Mouse (Mus musculus): Measurements from ENCODE around the gene Ceacam1. TPM values are rescaled to one million over a fixed set of nuclear protein-coding genes. Genes with fewer than 3 reads are reported as not detected.
A peak's percentile ranks its signal among the peaks of the same experiment; 100 is the strongest.
"Not testable (repeated sequence)": the region's sequence is repeated elsewhere in the genome, so short reads cannot be mapped to it uniquely, and the experiment has no call there.

Ceacam1 gene
- total and polyA plus RNA-seq, 2 experiments from 2014 or later: 0.93 to 1.2 TPM

GRCm38 (mm10) chr7:25486186-25486585 lies 8.8 kb upstream of the Ceacam1 start:
- H3K4me2 ChIP-seq (ENCODE audit: low read depth, low read length): no peak overlapping the region
- no peaks in the 10 kb centered on the region for H3K4me1 ChIP-seq (ENCODE audit: insufficient read depth, low read length)
- DNase-seq (ENCODE audit: low spot score) (peak; percentile 25), ATAC-seq (no peak)
- WGBS: 31% methylated on average over 1 of the region's 1 CpGs
- H3K36me3 ChIP-seq (ENCODE audit: insufficient read depth, low read length): no peaks in the 10 kb centered on the region
- TF ChIP-seq CTCF (IDR thresholded peaks at IDR 0.05; ENCODE audit: low read depth): peak; percentile 46
- no peaks in the 10 kb centered on the region for H3K9me3 ChIP-seq (ENCODE audit: low read length)
- no peak overlapping the region for H3K27ac ChIP-seq
- no peak overlapping the region for H3K4me3 ChIP-seq (ENCODE audit: low read length)
- H3K27me3 ChIP-seq (ENCODE audit: insufficient read depth, low read length): no peaks in the 10 kb centered on the region
- H3K9ac ChIP-seq (replicated peaks; ENCODE audit: low read length): no peak overlapping the region

GRCm38 (mm10) chr7:25485061-25485460 lies 7.7 kb upstream of the Ceacam1 start:
- WGBS: 69% methylated on average over 5 of the region's 5 CpGs
- DNase-seq (ENCODE audit: low spot score): no peak

GRCm38 (mm10) chr7:25483133-25483735 lies 5.8 kb upstream of the Ceacam1 start:
- H3K4me3 ChIP-seq (ENCODE audit: low read length): no peak overlapping the region
- no peaks in the 10 kb centered on the region for H3K9me3 ChIP-seq (ENCODE audit: low read length)
- no peak overlapping the region for H3K27ac ChIP-seq
- DNase-seq (ENCODE audit: low spot score): no peak
- no peaks in the 10 kb centered on the region for H3K4me1 ChIP-seq (ENCODE audit: insufficient read depth, low read length)
- WGBS: 77% methylated on average over 8 of the region's 8 CpGs
- ATAC-seq: no peak
- no peak overlapping the region for H3K9ac ChIP-seq (replicated peaks; ENCODE audit: low read length)
- H3K36me3 ChIP-seq (ENCODE audit: insufficient read depth, low read length): no peaks in the 10 kb centered on the region
- no peaks in the 10 kb centered on the region for H3K27me3 ChIP-seq (ENCODE audit: insufficient read depth, low read length)
- H3K4me2 ChIP-seq (ENCODE audit: low read depth, low read length): no peak overlapping the region
- TF ChIP-seq CTCF (IDR thresholded peaks at IDR 0.05; ENCODE audit: low read depth): no peak

More at GRCm38 (mm10) chr7:25485061-25485460, 7.7 kb upstream of the Ceacam1 start:
- H3K27me3 ChIP-seq (ENCODE audit: insufficient read depth, low read length): no peaks in the 10 kb centered on the region
- H3K4me2 ChIP-seq (ENCODE audit: low read depth, low read length): no peak overlapping the region
- no peaks in the 10 kb centered on the region for H3K36me3 ChIP-seq (ENCODE audit: insufficient read depth, low read length)
- H3K9ac ChIP-seq (replicated peaks; ENCODE audit: low read length): no peak overlapping the region
- H3K9me3 ChIP-seq (ENCODE audit: low read length): no peaks in the 10 kb centered on the region
- H3K4me3 ChIP-seq (ENCODE audit: low read length): no peak overlapping the region
- ATAC-seq: no peak
- TF ChIP-seq CTCF (IDR thresholded peaks at IDR 0.05; ENCODE audit: low read depth): no peak
- no peak overlapping the region for H3K27ac ChIP-seq
- H3K4me1 ChIP-seq (ENCODE audit: insufficient read depth, low read length): no peaks in the 10 kb centered on the region

GRCm38 (mm10) chr7:25480791-25481190 lies 3.4 kb upstream of the Ceacam1 start:
- not testable (repeated sequence) for H3K27me3 ChIP-seq (ENCODE audit: insufficient read depth, low read length); DNase-seq (ENCODE audit: low spot score); H3K4me2 ChIP-seq (ENCODE audit: low read depth, low read length); H3K4me3 ChIP-seq (ENCODE audit: low read length); H3K9me3 ChIP-seq (ENCODE audit: low read length); H3K36me3 ChIP-seq (ENCODE audit: insufficient read depth, low read length); ATAC-seq; H3K9ac ChIP-seq (replicated peaks; ENCODE audit: low read length); H3K27ac ChIP-seq; H3K4me1 ChIP-seq (ENCODE audit: insufficient read depth, low read length)
- WGBS: 68% methylated on average over 8 of the region's 8 CpGs

GRCm38 (mm10) chr7:25479440-25479839 lies 2.0 kb upstream of the Ceacam1 start:
- H3K27me3 ChIP-seq (ENCODE audit: insufficient read depth, low read length): no peaks in the 10 kb centered on the region
- no peak for ATAC-seq
- H3K9me3 ChIP-seq (ENCODE audit: low read length): no peaks in the 10 kb centered on the region
- DNase-seq (ENCODE audit: low spot score): peak; percentile 28
- H3K36me3 ChIP-seq (ENCODE audit: insufficient read depth, low read length): no peaks in the 10 kb centered on the region
- H3K27ac ChIP-seq: no peak overlapping the region
- no peak overlapping the region for H3K4me3 ChIP-seq (ENCODE audit: low read length)
- no peak overlapping the region for H3K4me2 ChIP-seq (ENCODE audit: low read depth, low read length)
- H3K9ac ChIP-seq (replicated peaks; ENCODE audit: low read length): no peak overlapping the region
- WGBS: 0% methylated on average over 1 of the region's 1 CpGs
- no peaks in the 10 kb centered on the region for H3K4me1 ChIP-seq (ENCODE audit: insufficient read depth, low read length)
- peak; percentile 67 for TF ChIP-seq CTCF (IDR thresholded peaks at IDR 0.05; ENCODE audit: low read depth)

- WGBS: 73% methylated on average over 1 of the region's 2 CpGs
- not testable (repeated sequence) for H3K27me3 ChIP-seq (ENCODE audit: insufficient read depth, low read length); H3K27ac ChIP-seq; H3K9ac ChIP-seq (replicated peaks; ENCODE audit: low read length); H3K9me3 ChIP-seq (ENCODE audit: low read length); H3K4me2 ChIP-seq (ENCODE audit: low read depth, low read length); H3K36me3 ChIP-seq (ENCODE audit: insufficient read depth, low read length); ATAC-seq; H3K4me3 ChIP-seq (ENCODE audit: low read length); DNase-seq (ENCODE audit: low spot score); H3K4me1 ChIP-seq (ENCODE audit: insufficient read depth, low read length)
These were observed 320 bp upstream of the Ceacam1 start for GRCm38 (mm10) chr7:25477752-25478093.

- H3K4me2 ChIP-seq (ENCODE audit: low read depth, low read length); H3K9ac ChIP-seq (replicated peaks; ENCODE audit: low read length); H3K27ac ChIP-seq; DNase-seq (ENCODE audit: low spot score); ATAC-seq; H3K4me1 ChIP-seq (ENCODE audit: insufficient read depth, low read length); H3K36me3 ChIP-seq (ENCODE audit: insufficient read depth, low read length); H3K4me3 ChIP-seq (ENCODE audit: low read length); H3K9me3 ChIP-seq (ENCODE audit: low read length); H3K27me3 ChIP-seq (ENCODE audit: insufficient read depth, low read length): not testable (repeated sequence)
- 80% methylated on average over 6 of the region's 6 CpGs for WGBS
These were observed 5.6 kb downstream of the Ceacam1 start for GRCm38 (mm10) chr7:25471821-25472220.

GRCm38 (mm10) chr7:25465586-25465985 lies 11.8 kb downstream of the Ceacam1 start:
- H3K27ac ChIP-seq; H3K4me1 ChIP-seq (ENCODE audit: insufficient read depth, low read length); H3K27me3 ChIP-seq (ENCODE audit: insufficient read depth, low read length); ATAC-seq; H3K9ac ChIP-seq (replicated peaks; ENCODE audit: low read length); H3K4me3 ChIP-seq (ENCODE audit: low read length); H3K9me3 ChIP-seq (ENCODE audit: low read length); H3K4me2 ChIP-seq (ENCODE audit: low read depth, low read length); DNase-seq (ENCODE audit: low spot score); H3K36me3 ChIP-seq (ENCODE audit: insufficient read depth, low read length): not testable (repeated sequence)
- 74% methylated on average over 3 of the region's 3 CpGs for WGBS
